In the genomic region with DNA sequence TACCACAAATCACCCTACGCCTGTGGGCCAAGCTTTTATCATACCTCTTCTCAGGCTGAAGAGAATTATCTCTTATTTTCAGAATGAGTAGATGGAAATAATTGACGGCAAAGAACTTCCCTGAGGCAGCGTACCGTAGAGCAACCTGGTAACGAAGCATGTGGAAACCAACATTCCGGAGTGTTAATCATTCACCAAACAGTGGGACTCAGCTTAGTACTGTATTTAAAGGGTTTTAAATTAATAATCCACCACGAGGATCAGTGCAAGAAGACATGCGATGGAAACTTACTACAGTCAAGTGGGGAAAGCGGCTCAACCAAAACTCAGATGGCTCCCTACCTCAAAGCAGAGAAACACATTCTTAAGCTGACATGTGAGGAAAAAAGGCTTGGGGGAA, we compare ENCODE assay signal across 30 mouse cellular contexts. TPM values are rescaled to one million over a fixed set of nuclear protein-coding genes. Genes with fewer than 3 reads are reported as not detected.
A peak's percentile ranks its signal among the peaks of the same experiment; 100 is the strongest.
DNase-seq lines count a peak whose midpoint lies in the region; ATAC-seq and TF ChIP-seq lines count a peak whose summit lies in the region.
"Had no signal": no experiment of that assay in that cellular context is flagged by ENCODE, and none has a peak within 500 bp of the region (broad histone marks: within the 10 kb centered on the region; RNA-seq: fewer than 3 reads in every experiment).

No protein-coding gene starts in this region.

- peak; percentile 89 for ATAC-seq in kidney, embryonic 15.5 days (replicated peaks; ENCODE audit: low FRiP score)
- ATAC-seq: forebrain, embryonic 14.5 days; midbrain, embryonic 16.5 days had no signal

- H3K9me3 ChIP-seq in kidney, embryonic 15.5 days (replicated peaks) = no peaks in the 10 kb centered on the region
- H3K9me3 ChIP-seq: embryonic facial prominence, embryonic 12.5 days; heart, embryonic 13.5 days; midbrain, embryonic 10.5 days; neural tube, embryonic 12.5 days had no signal

- no peak for TF ChIP-seq CTCF in liver, adult 2 months (IDR thresholded peaks at IDR 0.05; ENCODE audit: low read depth, low read length)

- no peak overlapping the region for H3K27ac ChIP-seq in liver, adult 2 months (replicated peaks; ENCODE audit: insufficient read depth, low read depth, low read length)
- H3K27ac ChIP-seq in kidney, embryonic 15.5 days = peak overlapping the region; percentile 90
- H3K27ac ChIP-seq: embryonic facial prominence, embryonic 12.5 days; gastrocnemius, adult 2 months; heart, embryonic 13.5 days; hindbrain, embryonic 14.5 days; layer of hippocampus, adult 2 months; midbrain, embryonic 10.5 days; neural tube, embryonic 12.5 days had no signal

- H3K79me2 ChIP-seq in liver, adult 2 months (ENCODE audit: control insufficient read depth, insufficient read depth, low read length) = no peaks in the 10 kb centered on the region

- no peaks in the 10 kb centered on the region for H3K27me3 ChIP-seq in liver, adult 2 months (ENCODE audit: control insufficient read depth, insufficient read depth, low read length)
- no peaks in the 10 kb centered on the region for H3K27me3 ChIP-seq in kidney, embryonic 15.5 days
- H3K27me3 ChIP-seq: embryonic facial prominence, embryonic 12.5 days; heart, embryonic 13.5 days; neural tube, embryonic 12.5 days had no signal

- no peaks in the 10 kb centered on the region for H3K36me3 ChIP-seq in liver, adult 2 months (ENCODE audit: control insufficient read depth, insufficient read depth, low read length)
- no peaks in the 10 kb centered on the region for H3K36me3 ChIP-seq in kidney, embryonic 15.5 days
- H3K36me3 ChIP-seq: embryonic facial prominence, embryonic 12.5 days; G1E; heart, embryonic 13.5 days; midbrain, embryonic 10.5 days; neural tube, embryonic 12.5 days had no signal

- 49% methylated on average over 9 of the region's 9 CpGs for WGBS in liver, adult 2 months
- WGBS in kidney, embryonic 15.5 days = 56% methylated on average over 9 of the region's 9 CpGs

- DNase-seq in liver, adult 2 months (ENCODE audit: extremely low read depth, low read depth, low spot score) = peak; percentile 1
- no peak for DNase-seq in liver
- peak; percentile 71 for DNase-seq in kidney, adult 18-20 months
- peak; percentile 74 to 81 for DNase-seq in kidney, postnatal 25 days
- no peak for DNase-seq in retina, embryonic 14.5 days (ENCODE audit: low spot score)
- DNase-seq in heart, adult 11 months = no peak
- DNase-seq in gastrocnemius, postnatal 10 days = no peak
- DNase-seq: adrenal gland, postnatal 25 days; cerebellum, adult 11-12 months; cerebellum, adult 9-11 months; embryo, embryonic 11 days; gastrocnemius, adult 2 months; heart, postnatal 10 days; thymus, adult 2 months; thymus, postnatal 36 days had no signal

- H3K4me3 ChIP-seq in liver, adult 2 months (ENCODE audit: insufficient read depth, low read depth, low read length) = no peak overlapping the region
- H3K4me3 ChIP-seq in kidney, embryonic 15.5 days (replicated peaks) = no peak overlapping the region
- H3K4me3 ChIP-seq: embryonic facial prominence, embryonic 12.5 days; gastrocnemius, adult 2 months; heart, embryonic 13.5 days; layer of hippocampus, adult 2 months; midbrain, embryonic 10.5 days; myocyte; neural tube, embryonic 12.5 days had no signal

- TF ChIP-seq POLR2A in liver, adult 2 months (IDR thresholded peaks at IDR 0.05; ENCODE audit: extremely low read depth, insufficient read depth, low read length) = no peak

- H3K4me2 ChIP-seq in kidney, embryonic 15.5 days = peak overlapping the region; percentile 15; the same call in 1 of the 2 replicates
- H3K4me2 ChIP-seq: embryonic facial prominence, embryonic 12.5 days; heart, embryonic 13.5 days; hindbrain, embryonic 14.5 days; liver, embryonic 11.5 days; neural tube, embryonic 12.5 days had no signal

- H3K9ac ChIP-seq in liver, adult 2 months (ENCODE audit: low read depth, low read length) = no peak overlapping the region
- H3K9ac ChIP-seq in kidney, embryonic 15.5 days = no peak overlapping the region
- H3K9ac ChIP-seq: embryonic facial prominence, embryonic 12.5 days; heart, embryonic 13.5 days; hindbrain, embryonic 14.5 days; neural tube, embryonic 12.5 days had no signal

- no peaks in the 10 kb centered on the region for H3K4me1 ChIP-seq in liver, adult 2 months (ENCODE audit: control insufficient read depth, insufficient read depth, low read length)
- 0 out of 2 replicates have a peak, but pooled peaks cover 8% of the 10 kb centered on the region for H3K4me1 ChIP-seq in kidney, embryonic 15.5 days
- H3K4me1 ChIP-seq: embryonic facial prominence, embryonic 12.5 days; heart, embryonic 13.5 days had no signal

RNA-seq across cellular contexts. Expression of a gene that starts 12.6 kb away (rescaled TPM):
- total RNA-seq in liver, adult 2 months (2014; rRNA removed) = not detected in 2 replicates
- polyA plus RNA-seq in liver, adult 2 months (2012; rRNA removed) = not detected in 2 replicates
- polyA plus RNA-seq in kidney, embryonic 15.5 days (2015; fragmentation: Nextera tagmentation; extraction: Ambion mirVana) = 19.0 and 20.5 TPM in 2 replicates
- total RNA-seq in gastrocnemius, postnatal 10 days (2021) = under 1 TPM; 0.31 to 0.65 TPM
- total RNA-seq: gastrocnemius, adult 2 months; heart, adult 8-10 months; heart, postnatal 10 days; hematopoietic stem cell, adult 5-6 weeks; megakaryocyte progenitor cell, adult 5-6 weeks had no signal
- polyA plus RNA-seq: G1E had no signal

Comparison
In these comparisons a context has a peak if more than half of its experiments do, and no peak if none do; other contexts are left out.
1. DNase-seq: peak in liver, adult 2 months (single experiment), kidney, adult 18-20 months (single experiment) and kidney, postnatal 25 days (2 of 2); none in liver (single experiment), retina, embryonic 14.5 days (single experiment), heart, adult 11 months (single experiment) and gastrocnemius, postnatal 10 days (single experiment).